15 mouse cellular contexts compared by ENCODE assay signal in the genomic region with DNA sequence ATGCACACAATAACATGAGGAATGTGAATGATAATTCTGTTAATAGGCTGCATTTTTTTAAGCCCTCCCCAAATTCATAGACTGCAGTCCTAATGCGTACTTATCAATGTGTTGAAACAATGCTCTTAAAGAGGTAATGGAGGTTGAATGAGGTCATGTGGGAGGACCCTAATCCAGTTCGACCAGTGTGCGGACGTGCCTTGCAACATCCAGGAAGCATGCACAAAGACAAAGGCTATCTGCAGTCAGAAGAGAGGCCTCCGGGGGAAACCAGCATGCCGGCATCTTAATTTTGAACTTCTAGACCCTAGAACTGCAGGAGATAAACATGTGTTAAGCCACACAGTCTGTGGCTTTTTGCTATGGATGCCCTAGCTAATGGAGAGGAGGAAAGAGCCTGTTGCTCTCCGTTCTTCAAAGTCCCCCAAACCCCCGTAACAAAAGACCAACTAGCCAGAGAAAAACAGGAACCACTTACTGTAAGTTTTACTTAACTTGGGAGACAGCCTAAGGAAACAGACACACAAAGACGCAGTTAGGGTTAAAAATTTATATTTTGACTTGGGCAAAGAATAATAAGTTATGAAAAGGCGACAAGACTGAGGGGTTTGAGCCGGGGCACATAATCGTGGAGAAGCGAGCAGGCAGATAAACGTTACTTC. TPM values are rescaled to one million over a fixed set of nuclear protein-coding genes. Genes with fewer than 3 reads are reported as not detected.
DNase-seq lines count a peak whose midpoint lies in the region; ATAC-seq and TF ChIP-seq lines count a peak whose summit lies in the region.
"Had no signal": no experiment of that assay in that cellular context is flagged by ENCODE, and none has a peak within 500 bp of the region (broad histone marks: within the 10 kb centered on the region; RNA-seq: fewer than 3 reads in every experiment).

No protein-coding gene starts in this region.

- H3K36me3 ChIP-seq in stomach, embryonic 16.5 days (ENCODE audit: control insufficient read depth, insufficient read depth, low read length), result no peaks in the 10 kb centered on the region
- no peaks in the 10 kb centered on the region for H3K36me3 ChIP-seq in stomach, postnatal 0 days (ENCODE audit: control insufficient read depth, insufficient read depth, low read length)
- no peaks in the 10 kb centered on the region for H3K36me3 ChIP-seq in intestine, embryonic 15.5 days
- no peaks in the 10 kb centered on the region for H3K36me3 ChIP-seq in liver, postnatal 0 days (replicated peaks; ENCODE audit: insufficient read depth, low read length)
- H3K36me3 ChIP-seq: lung, embryonic 15.5 days had no signal

- no peaks in the 10 kb centered on the region for H3K27me3 ChIP-seq in stomach, embryonic 16.5 days (ENCODE audit: control insufficient read depth, insufficient read depth, low read length)
- H3K27me3 ChIP-seq in stomach, postnatal 0 days (ENCODE audit: control insufficient read depth, insufficient read depth, low read length), result no peaks in the 10 kb centered on the region
- H3K27me3 ChIP-seq in intestine, embryonic 15.5 days (replicated peaks), result no peaks in the 10 kb centered on the region
- H3K27me3 ChIP-seq in liver, postnatal 0 days (ENCODE audit: insufficient read depth, low read length), result peaks cover 6% of the 10 kb centered on the region; the same call in 1 of the 2 replicates
- H3K27me3 ChIP-seq: lung, embryonic 15.5 days; Patski had no signal

- H3K4me3 ChIP-seq in stomach, embryonic 16.5 days (replicated peaks; ENCODE audit: low read length), result no peak overlapping the region
- no peak overlapping the region for H3K4me3 ChIP-seq in stomach, postnatal 0 days (ENCODE audit: low read depth, low read length)
- H3K4me3 ChIP-seq in intestine, embryonic 15.5 days (replicated peaks), result no peak overlapping the region
- H3K4me3 ChIP-seq in liver, postnatal 0 days (ENCODE audit: low read depth, low read length), result no peak overlapping the region
- H3K4me3 ChIP-seq in left cerebral cortex, adult 2 months, result no peak overlapping the region
- H3K4me3 ChIP-seq: lung, embryonic 15.5 days had no signal

- TF ChIP-seq EP300 in stomach, postnatal 0 days (optimal IDR thresholded peaks at IDR 0.05), result no peak
- TF ChIP-seq EP300 in liver, postnatal 0 days (IDR thresholded peaks at IDR 0.05; ENCODE audit: low read depth), result no peak

- H3K9me3 ChIP-seq in stomach, embryonic 16.5 days (replicated peaks; ENCODE audit: control insufficient read depth, low read length), result no peaks in the 10 kb centered on the region
- H3K9me3 ChIP-seq in stomach, postnatal 0 days (ENCODE audit: control insufficient read depth, low read length), result no peaks in the 10 kb centered on the region
- H3K9me3 ChIP-seq in intestine, embryonic 15.5 days, result no peaks in the 10 kb centered on the region
- no peaks in the 10 kb centered on the region for H3K9me3 ChIP-seq in liver, postnatal 0 days (ENCODE audit: low read length)
- H3K9me3 ChIP-seq: lung, embryonic 15.5 days had no signal

- H3K9ac ChIP-seq in stomach, embryonic 16.5 days (ENCODE audit: low read length), result no peak overlapping the region
- no peak overlapping the region for H3K9ac ChIP-seq in stomach, postnatal 0 days (ENCODE audit: low read length)
- no peak overlapping the region for H3K9ac ChIP-seq in intestine, embryonic 15.5 days
- no peak overlapping the region for H3K9ac ChIP-seq in liver, postnatal 0 days (replicated peaks)
- H3K9ac ChIP-seq: lung, embryonic 15.5 days had no signal

- H3K4me1 ChIP-seq in stomach, embryonic 16.5 days (ENCODE audit: control insufficient read depth, insufficient read depth, low read length), result no peaks in the 10 kb centered on the region
- H3K4me1 ChIP-seq in stomach, postnatal 0 days (replicated peaks; ENCODE audit: control insufficient read depth, insufficient read depth), result no peaks in the 10 kb centered on the region
- H3K4me1 ChIP-seq in intestine, embryonic 15.5 days (replicated peaks), result no peaks in the 10 kb centered on the region
- H3K4me1 ChIP-seq in liver, postnatal 0 days (ENCODE audit: insufficient read depth), result no peaks in the 10 kb centered on the region

- no peak for ATAC-seq in stomach, embryonic 16.5 days (ENCODE audit: insufficient read depth, low FRiP score)
- no peak for ATAC-seq in stomach, postnatal 0 days (ENCODE audit: low FRiP score, low TSS enrichment)
- ATAC-seq in intestine, embryonic 15.5 days, result peak; percentile 86
- peak; percentile 58 for ATAC-seq in liver, postnatal 0 days
- ATAC-seq: Patski had no signal

- WGBS in stomach, embryonic 16.5 days, result 57% methylated on average over 14 of the region's 14 CpGs
- 56% methylated on average over 14 of the region's 14 CpGs for WGBS in stomach, postnatal 0 days
- WGBS in intestine, embryonic 15.5 days, result 58% methylated on average over 14 of the region's 14 CpGs
- WGBS in liver, postnatal 0 days (ENCODE audit: insufficient replicate concordance), result 39% methylated on average over 14 of the region's 14 CpGs

- peak overlapping the region; percentile 2; the same call in 1 of the 2 replicates for H3K4me2 ChIP-seq in stomach, embryonic 16.5 days (ENCODE audit: low read depth, low read length)
- no peak overlapping the region for H3K4me2 ChIP-seq in stomach, postnatal 0 days (replicated peaks; ENCODE audit: low read depth)
- H3K4me2 ChIP-seq in intestine, embryonic 15.5 days (replicated peaks), result no peak overlapping the region
- H3K4me2 ChIP-seq in liver, postnatal 0 days (ENCODE audit: low read depth, low read length), result peak overlapping the region; percentile 30; the same call in 1 of the 2 replicates
- H3K4me2 ChIP-seq: lung, embryonic 15.5 days had no signal

- TF ChIP-seq CTCF in stomach, postnatal 0 days (IDR thresholded peaks at IDR 0.05; ENCODE audit: low read depth), result no peak
- no peak for TF ChIP-seq CTCF in liver, postnatal 0 days (IDR thresholded peaks at IDR 0.05; ENCODE audit: low read depth)
- no peak for TF ChIP-seq CTCF in left cerebral cortex, adult 2 months (IDR thresholded peaks at IDR 0.05)

- H3K27ac ChIP-seq in stomach, embryonic 16.5 days (ENCODE audit: low read length), result no peak overlapping the region
- no peak overlapping the region for H3K27ac ChIP-seq in stomach, postnatal 0 days (replicated peaks)
- no peak overlapping the region for H3K27ac ChIP-seq in intestine, embryonic 15.5 days
- peak overlapping the region; percentile 35; the same call in 1 of the 2 replicates for H3K27ac ChIP-seq in liver, postnatal 0 days (ENCODE audit: low read depth)
- no peak overlapping the region for H3K27ac ChIP-seq in left cerebral cortex, adult 2 months
- H3K27ac ChIP-seq: lung, embryonic 15.5 days had no signal

- intact Hi-C loops in left cerebral cortex, adult 2 months (cut with DNase I), result no loop called here

- no peak for DNase-seq in stomach, postnatal 0 days (ENCODE audit: low spot score)
- peak; percentile 33 for DNase-seq in liver, postnatal 0 days
- DNase-seq in MN1 (ENCODE audit: low spot score), result no peak
- DNase-seq in left cerebral cortex, adult 2 months (ENCODE audit: extremely low spot score in 1 of 2, low spot score in 2 of 2), result no peak
- no peak for DNase-seq in cerebellum, postnatal 10 days
- DNase-seq: cerebellum, adult 11-12 months; heart, adult 18-20 months; kidney, postnatal 14 days; layer of hippocampus, adult 9-11 months; midbrain, embryonic 14.5 days; thymus, adult 18-20 months had no signal

RNA-seq across cellular contexts. Expression of gene Rapgef5, which starts 1.1 kb away (rescaled TPM):
- 8.3 and 8.6 TPM in 2 replicates for polyA plus RNA-seq in stomach, embryonic 16.5 days (2015; fragmentation: Nextera tagmentation; extraction: Ambion mirVana)
- 4.3 and 5.6 TPM in 2 replicates for polyA plus RNA-seq in stomach, postnatal 0 days (2015; fragmentation: Nextera tagmentation; extraction: Ambion mirVana)
- polyA plus RNA-seq in intestine, embryonic 15.5 days (2015; fragmentation: Nextera tagmentation; extraction: Ambion mirVana), result 9.8 and 10.2 TPM in 2 replicates
- polyA plus RNA-seq in liver, postnatal 0 days (2015; fragmentation: Nextera tagmentation; extraction: Ambion mirVana), result 2.1 and 2.2 TPM in 2 replicates
- 100 to 1,000 TPM; 149 to 189 TPM for total RNA-seq in left cerebral cortex, adult 2 months (2021)

Comparison
In these comparisons a context has a peak if more than half of its experiments do, and no peak if none do; other contexts are left out.
1. H3K4me2 ChIP-seq: peak in stomach, embryonic 16.5 days (single experiment) and liver, postnatal 0 days (single experiment); none in stomach, postnatal 0 days (single experiment) and intestine, embryonic 15.5 days (single experiment).
2. ATAC-seq: peak in intestine, embryonic 15.5 days (single experiment) and liver, postnatal 0 days (single experiment); none in stomach, embryonic 16.5 days (single experiment) and stomach, postnatal 0 days (single experiment).